Mouse (Mus musculus) c-Kit-positive CD71-positive TER-119-positive erythroid progenitor cells, embryonic 14.5 days (primary cell): Measurements from ENCODE around the gene Arl6ip5.
A peak's percentile ranks its signal among the peaks of the same experiment; 100 is the strongest.

Experiments used
- DNase-seq: peaks from one replicate; pipeline ENCODE4 v3.0.0-alpha.2; 2013; ENCODE audit warnings: low spot score

Gene Arl6ip5

GRCm38 (mm10) chr6:97273058-97273710 lies 62.7 kb downstream of the Arl6ip5 start:
- DNase-seq: no peak

GRCm38 (mm10) chr6:97273777-97274176 lies 63.3 kb downstream of the Arl6ip5 start:
- no peak for DNase-seq

GRCm38 (mm10) chr6:97275760-97276159 lies 65.3 kb downstream of the Arl6ip5 start:
- DNase-seq: no peak

GRCm38 (mm10) chr6:97276366-97276765 lies 65.9 kb downstream of the Arl6ip5 start:
- no peak for DNase-seq

- DNase-seq: no peak
These were observed 66.5 kb downstream of the Arl6ip5 start for GRCm38 (mm10) chr6:97276890-97277497.

- peak; percentile 43 for DNase-seq
These were observed 67.7 kb downstream of the Arl6ip5 start for GRCm38 (mm10) chr6:97278014-97278787.

- DNase-seq: no peak
These were observed 68.4 kb downstream of the Arl6ip5 start for GRCm38 (mm10) chr6:97278878-97279277.
